Mouse (Mus musculus) neural tube, embryonic 12.5 days (tissue): ENCODE measurements at regions not wholly inside any gene's neighbourhood (a gene's known extent, or its start where the extent isn't known, plus 50 kb on each side); places are given as distances from the start of the nearest gene placed in this dataset.
"Not testable (repeated sequence)": the region's sequence is repeated elsewhere in the genome, so short reads cannot be mapped to it uniquely, and the experiment has no call there.

Experiments
- ATAC-seq: fragments of 200-750 bp; cut with Nextera tagmentation; 2 replicates; pipeline ENCODE4 v1.8.0; 2017; ENCODE audit warnings: low read depth, mild to moderate bottlenecking, moderate TSS enrichment, moderate library complexity; ENCODE audit not compliant: low FRiP score
- H3K27ac ChIP-seq: fragments of 300-500 bp; sonication (generic); 2 replicates; pipeline ENCODE4 v1.5.1; 2016
- H3K27me3 ChIP-seq: fragments of 300-500 bp; sonication (generic); replicated peaks from 2 replicates; pipeline ENCODE4 v1.6.1; 2016; ENCODE audit warnings: mild to moderate bottlenecking
- H3K36me3 ChIP-seq: fragments of 300-500 bp; sonication (generic); 2 replicates; pipeline ENCODE4 v1.6.1; 2016; ENCODE audit warnings: mild to moderate bottlenecking
- H3K4me1 ChIP-seq: fragments of 300-500 bp; sonication (generic); 2 replicates; pipeline ENCODE4 v1.6.1; 2016
- H3K4me2 ChIP-seq: fragments of 300-500 bp; sonication (generic); replicated peaks from 2 replicates; pipeline ENCODE4 v1.6.1; 2016; ENCODE audit warnings: mild to moderate bottlenecking
- H3K4me3 ChIP-seq: fragments of 300-500 bp; sonication (generic); 2 replicates; pipeline ENCODE4 v1.5.1; 2016
- H3K9ac ChIP-seq: fragments of 300-500 bp; sonication (generic); 2 replicates; pipeline ENCODE4 v1.6.1; 2016; ENCODE audit warnings: mild to moderate bottlenecking
- H3K9me3 ChIP-seq: fragments of 300-500 bp; sonication (generic); 2 replicates; pipeline ENCODE4 v1.6.1; 2016; ENCODE audit warnings: mild to moderate bottlenecking
- WGBS: fragments of 180-500 bp; shearing (Covaris S2); methylation state at CpG from one replicate; pipeline ENCODE4 v1.1.7; 2016; 5-methylcytosine and 5-hydroxymethylcytosine counted together

DNA sequence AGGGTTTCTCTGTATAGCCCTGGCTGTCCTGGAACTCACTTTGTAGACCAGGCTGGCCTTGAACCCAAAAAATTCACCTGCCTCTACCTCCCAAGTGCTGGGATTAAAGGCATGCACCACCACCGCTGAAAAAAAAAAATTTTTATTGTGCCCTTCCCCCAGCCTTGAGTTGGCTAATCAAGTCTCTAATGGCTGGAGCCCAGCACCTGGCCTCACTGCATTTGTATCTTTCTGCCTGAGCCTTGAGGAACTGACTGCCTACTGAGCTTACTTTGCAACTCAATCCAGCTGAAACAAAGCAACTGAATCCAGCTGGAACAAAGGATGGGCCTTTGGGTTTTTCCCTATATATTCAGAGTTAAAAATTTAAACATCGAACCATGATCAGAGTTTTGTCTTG lies 153.3 kb upstream of the Ccnh start:
- H3K9me3 ChIP-seq = peaks cover 8% of the 10 kb centered on the region; the same call in 1 of the 2 replicates
- no peak overlapping the region for H3K4me3 ChIP-seq
- ATAC-seq = no peak
- no peaks in the 10 kb centered on the region for H3K27me3 ChIP-seq
- 72% methylated on average over 2 of the region's 2 CpGs for WGBS
- no peaks in the 10 kb centered on the region for H3K36me3 ChIP-seq
- H3K9ac ChIP-seq = no peak overlapping the region
- no peak overlapping the region for H3K27ac ChIP-seq
- H3K4me1 ChIP-seq = no peaks in the 10 kb centered on the region
- H3K4me2 ChIP-seq = no peak overlapping the region

- H3K4me2 ChIP-seq = no peak overlapping the region
- no peaks in the 10 kb centered on the region for H3K4me1 ChIP-seq
- H3K27me3 ChIP-seq = no peaks in the 10 kb centered on the region
- H3K27ac ChIP-seq = no peak overlapping the region
- H3K9me3 ChIP-seq = peaks cover 8% of the 10 kb centered on the region; the same call in 1 of the 2 replicates
- H3K36me3 ChIP-seq = no peaks in the 10 kb centered on the region
- no peak overlapping the region for H3K4me3 ChIP-seq
- no peak for ATAC-seq
- 78% methylated on average over 1 of the region's 1 CpGs for WGBS
- H3K9ac ChIP-seq = no peak overlapping the region
Measured at GRCm38 (mm10) chr13:85036830-85037229, 152.4 kb upstream of the Ccnh start.

DNA sequence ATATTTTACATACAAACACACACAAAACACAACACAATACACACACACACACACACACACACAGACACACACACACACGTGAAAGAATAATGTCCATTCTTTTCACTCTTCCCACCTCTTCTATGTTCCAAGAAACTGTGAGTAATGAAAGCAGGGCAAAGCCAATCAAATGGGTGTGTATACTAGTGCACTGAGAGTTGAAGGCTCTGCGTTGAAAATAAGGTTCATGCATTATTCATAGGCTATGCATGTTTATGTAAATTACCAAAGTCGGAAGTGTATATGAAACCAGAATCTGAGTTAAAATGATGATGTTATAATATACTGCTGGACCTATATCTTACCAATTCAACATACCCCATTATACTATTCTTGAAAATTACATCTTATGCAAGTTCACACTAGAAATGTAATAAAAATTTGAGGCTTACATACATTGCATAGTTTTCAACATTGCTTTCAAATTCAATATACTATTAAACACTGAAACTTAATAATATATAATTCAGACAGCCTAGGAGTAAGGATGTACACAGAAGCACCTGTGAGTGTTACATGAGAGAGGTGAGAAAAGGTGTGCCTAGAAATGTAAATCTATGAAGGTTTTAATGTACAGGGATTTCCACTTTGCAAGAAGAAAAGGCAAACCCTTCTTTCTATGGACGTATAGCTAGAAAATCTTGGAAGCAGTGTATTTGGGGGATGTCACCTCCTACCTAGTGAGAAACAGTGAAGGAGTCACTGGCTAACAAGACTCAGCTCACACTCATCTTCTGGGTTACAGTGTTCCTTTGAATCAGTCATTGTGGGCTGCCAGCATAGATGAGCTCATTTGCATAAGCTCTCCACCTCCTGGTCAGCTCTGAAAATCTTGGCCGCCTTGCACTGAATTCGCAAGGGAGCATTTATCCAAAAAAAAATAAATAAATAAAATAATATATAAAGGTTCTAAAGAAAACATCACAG lies 122.3 kb upstream of the Ccnh start:
- Histone ChIP-seq H3K4me1 (no peaks in the 10 kb centered on the region), H3K9ac (no peak overlapping the region), H3K4me3 (no peak overlapping the region), H3K4me2 (no peak overlapping the region), H3K36me3 (no peaks in the 10 kb centered on the region), H3K9me3 (no peaks in the 10 kb centered on the region), H3K27ac (no peak overlapping the region), H3K27me3 (no peaks in the 10 kb centered on the region)
- peak; percentile 92 for ATAC-seq
- 49% methylated on average over 6 of the region's 6 CpGs for WGBS

DNA sequence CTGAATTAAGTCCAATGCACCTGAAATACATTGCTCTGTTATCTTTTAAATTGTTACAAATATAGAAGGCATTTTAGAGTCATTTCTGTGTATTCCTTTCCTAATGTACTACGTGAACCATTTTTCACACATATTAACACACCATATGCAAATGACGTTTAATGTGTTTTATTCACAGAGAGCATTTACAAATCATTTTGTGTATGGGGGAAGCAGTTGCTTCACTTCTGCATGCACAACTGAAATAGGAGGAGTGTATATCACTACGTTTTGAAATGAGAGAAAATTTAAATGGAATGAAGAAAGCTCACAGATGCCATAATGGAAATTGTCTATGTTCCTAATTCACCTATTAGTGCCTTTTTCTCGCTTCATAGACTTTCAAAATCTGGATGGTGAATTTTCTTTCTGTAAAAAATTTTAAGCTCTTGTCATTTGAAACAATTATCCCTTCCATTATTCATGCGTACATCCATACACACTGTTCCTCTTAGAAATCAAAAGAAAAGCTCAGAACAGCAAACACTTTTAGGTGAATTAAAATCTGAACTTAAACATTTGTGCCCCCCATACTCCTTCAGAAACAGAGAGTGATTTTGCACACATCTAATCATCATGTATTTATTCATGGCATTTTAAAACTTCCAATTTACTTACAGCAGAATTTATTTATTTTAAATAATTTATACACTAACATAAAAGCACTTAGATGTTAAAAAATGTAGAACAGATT lies 121.5 kb upstream of the Ccnh start:
- Histone ChIP-seq H3K36me3 (no peaks in the 10 kb centered on the region), H3K4me3 (no peak overlapping the region), H3K9me3 (no peaks in the 10 kb centered on the region), H3K9ac (no peak overlapping the region), H3K27me3 (no peaks in the 10 kb centered on the region), H3K27ac (no peak overlapping the region), H3K4me2 (no peak overlapping the region), H3K4me1 (no peaks in the 10 kb centered on the region)
- WGBS = 65% methylated on average over 5 of the region's 5 CpGs
- peak; percentile 59 for ATAC-seq

DNA sequence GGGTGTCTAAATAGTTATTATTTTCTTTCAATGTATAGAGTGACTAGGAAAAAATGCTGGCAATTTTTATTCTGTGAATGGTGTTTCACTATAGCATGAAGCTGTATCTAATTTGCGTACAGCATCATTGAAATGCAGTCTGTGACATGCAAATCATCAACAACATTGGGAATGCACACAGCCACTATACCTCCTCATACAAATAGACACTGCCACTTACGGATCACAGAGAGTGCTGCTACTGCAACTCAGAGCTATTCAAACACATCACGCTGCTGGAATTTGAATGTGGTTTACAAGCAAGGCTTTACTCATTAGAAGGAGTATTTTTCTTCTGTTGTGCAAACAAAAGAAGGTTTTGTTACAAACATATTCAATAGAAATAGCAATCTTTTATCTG lies 120.8 kb upstream of the Ccnh start:
- Histone ChIP-seq H3K4me3 (no peak overlapping the region), H3K4me2 (no peak overlapping the region), H3K4me1 (no peaks in the 10 kb centered on the region), H3K9me3 (no peaks in the 10 kb centered on the region), H3K9ac (no peak overlapping the region), H3K27me3 (no peaks in the 10 kb centered on the region), H3K27ac (no peak overlapping the region), H3K36me3 (no peaks in the 10 kb centered on the region)
- WGBS = 39% methylated on average over 3 of the region's 3 CpGs
- peak; percentile 51 for ATAC-seq

DNA sequence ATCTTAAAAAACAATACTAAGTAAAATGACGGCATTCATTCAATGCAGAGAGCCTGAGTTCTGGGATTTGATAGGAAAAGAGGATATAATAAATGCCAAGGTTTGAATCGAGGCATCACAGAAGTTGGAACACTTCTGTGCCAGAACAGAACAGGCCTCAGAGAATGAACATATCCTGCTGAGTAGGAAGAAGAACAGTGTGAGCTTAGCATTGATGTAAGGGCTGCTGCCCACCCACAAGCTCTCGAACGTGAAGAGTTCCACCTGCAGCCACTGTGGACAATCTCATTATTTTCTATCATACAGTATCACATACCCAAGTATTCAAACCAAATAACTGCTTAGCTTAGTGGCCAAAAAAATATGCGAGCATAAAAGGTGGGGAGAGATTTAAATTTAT lies 105.9 kb upstream of the Ccnh start:
- Histone ChIP-seq H3K27me3 (no peaks in the 10 kb centered on the region), H3K4me1 (no peaks in the 10 kb centered on the region), H3K27ac (no peak overlapping the region), H3K4me2 (no peak overlapping the region), H3K9ac (no peak overlapping the region), H3K4me3 (no peak overlapping the region), H3K9me3 (no peaks in the 10 kb centered on the region), H3K36me3 (no peaks in the 10 kb centered on the region)
- ATAC-seq = no peak
- 87% methylated on average over 5 of the region's 5 CpGs for WGBS

- no peak for ATAC-seq
Measured at GRCm38 (mm10) chr13:85083742-85084141, 105.5 kb upstream of the Ccnh start.

GRCm38 (mm10) chr13:85096174-85096573 lies 93.0 kb upstream of the Ccnh start:
- no peaks in the 10 kb centered on the region for H3K27me3 ChIP-seq
- no peaks in the 10 kb centered on the region for H3K4me1 ChIP-seq
- H3K4me2 ChIP-seq = no peak overlapping the region
- no peak for ATAC-seq
- H3K36me3 ChIP-seq = no peaks in the 10 kb centered on the region
- H3K4me3 ChIP-seq = no peak overlapping the region
- peaks cover 8% of the 10 kb centered on the region; the same call in 1 of the 2 replicates for H3K9me3 ChIP-seq
- no peak overlapping the region for H3K9ac ChIP-seq
- no peak overlapping the region for H3K27ac ChIP-seq
- 90% methylated on average over 7 of the region's 7 CpGs for WGBS

More at GRCm38 (mm10) chr13:85083742-85084141, 105.5 kb upstream of the Ccnh start:
- H3K27me3 ChIP-seq = no peaks in the 10 kb centered on the region
- H3K36me3 ChIP-seq = no peaks in the 10 kb centered on the region
- H3K4me1 ChIP-seq = no peaks in the 10 kb centered on the region
- H3K4me2 ChIP-seq = no peak overlapping the region
- no peak overlapping the region for H3K27ac ChIP-seq
- H3K9me3 ChIP-seq = no peaks in the 10 kb centered on the region
- H3K9ac ChIP-seq = no peak overlapping the region
- H3K4me3 ChIP-seq = no peak overlapping the region

GRCm38 (mm10) chr13:85123309-85123708 lies 65.9 kb upstream of the Ccnh start:
- WGBS = 53% methylated on average over 2 of the region's 2 CpGs

GRCm38 (mm10) chr13:85126573-85127547 lies 62.3 kb upstream of the Ccnh start:
- ATAC-seq = peak; percentile 100
- 87% methylated on average over 18 of the region's 18 CpGs for WGBS
- H3K4me3 ChIP-seq, H3K4me1 ChIP-seq, H3K27ac ChIP-seq, H3K9ac ChIP-seq, H3K9me3 ChIP-seq, H3K4me2 ChIP-seq, H3K36me3 ChIP-seq, H3K27me3 ChIP-seq: not testable (repeated sequence)

More at GRCm38 (mm10) chr13:85123309-85123708, 65.9 kb upstream of the Ccnh start:
- Histone ChIP-seq H3K4me1 (no peaks in the 10 kb centered on the region), H3K36me3 (no peaks in the 10 kb centered on the region), H3K4me2 (no peak overlapping the region), H3K9me3 (0 out of 2 replicates have a peak, but pooled peaks cover 3% of the 10 kb centered on the region), H3K4me3 (no peak overlapping the region), H3K27ac (no peak overlapping the region), H3K27me3 (no peaks in the 10 kb centered on the region), H3K9ac (no peak overlapping the region)
- no peak for ATAC-seq

DNA sequence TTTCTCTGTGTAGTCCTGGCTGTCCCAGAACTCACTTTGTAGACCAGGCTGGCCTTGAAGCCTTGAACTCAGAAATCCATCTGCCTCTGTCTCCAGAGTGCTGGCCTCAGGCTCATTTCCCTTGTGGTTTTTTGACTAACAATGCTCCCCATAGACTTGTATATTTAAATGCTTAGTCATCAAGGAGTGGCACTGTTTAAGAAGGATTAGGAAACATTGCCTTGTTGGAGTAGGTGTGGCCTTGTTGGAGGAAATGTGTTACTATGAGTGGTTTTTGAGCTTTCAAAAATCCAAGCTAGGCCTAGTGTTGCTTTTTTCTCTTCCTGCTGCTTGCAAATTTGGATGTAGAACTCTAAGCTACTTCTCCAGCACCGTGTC lies 61.7 kb upstream of the Ccnh start:
- no peaks in the 10 kb centered on the region for H3K4me1 ChIP-seq
- whole genome bisulfite sequencing = 82% methylated on average over 1 of the region's 1 CpGs

More for the DNA sequence above, 61.7 kb upstream of the Ccnh start:
- no peaks in the 10 kb centered on the region for H3K36me3 ChIP-seq
- H3K9ac ChIP-seq = no peak overlapping the region
- no peak overlapping the region for H3K27ac ChIP-seq
- H3K4me3 ChIP-seq = no peak overlapping the region
- no peak for ATAC-seq
- H3K27me3 ChIP-seq = no peaks in the 10 kb centered on the region
- 0 out of 2 replicates have a peak, but pooled peaks cover 3% of the 10 kb centered on the region for H3K9me3 ChIP-seq
- H3K4me2 ChIP-seq = no peak overlapping the region
